Mouse (Mus musculus) intestine, embryonic 14.5 days (tissue): ENCODE data around the gene Ifi203. TPM values are rescaled to one million over a fixed set of nuclear protein-coding genes. Genes with fewer than 3 reads are reported as not detected.
"Not testable (repeated sequence)": the region's sequence is repeated elsewhere in the genome, so short reads cannot be mapped to it uniquely, and the experiment has no call there.

ENCODE experiments used
- ATAC-seq: fragments of 200-750 bp; cut with Nextera tagmentation; replicated peaks from 2 replicates; pipeline ENCODE4 v1.8.0; 2017; ENCODE audit warnings: low read depth, moderate number of reproducible peaks, moderate TSS enrichment, moderate library complexity; ENCODE audit not compliant: low FRiP score, low TSS enrichment
- DNase-seq: peaks from one replicate; pipeline ENCODE4 v3.0.0-alpha.2; 2018; ENCODE audit warnings: low spot score
- H3K27ac ChIP-seq: fragments of 300-500 bp; sonication (generic); 2 replicates; pipeline ENCODE4 v1.5.1; 2014; ENCODE audit warnings: low read depth, mild to moderate bottlenecking, control low read depth
- H3K27me3 ChIP-seq: fragments of 300-500 bp; sonication (generic); replicated peaks from 2 replicates; pipeline ENCODE4 v1.6.1; 2014; ENCODE audit warnings: low read length, control low read depth; ENCODE audit not compliant: control insufficient read depth, insufficient read depth
- H3K36me3 ChIP-seq: fragments of 300-500 bp; sonication (generic); 2 replicates; pipeline ENCODE4 v1.6.1; 2014; ENCODE audit warnings: low read length, control low read depth; ENCODE audit not compliant: control insufficient read depth, insufficient read depth
- H3K4me1 ChIP-seq: fragments of 300-500 bp; sonication (generic); replicated peaks from 2 replicates; pipeline ENCODE4 v1.6.1; 2014; ENCODE audit warnings: low read length, control low read depth, mixed read lengths; ENCODE audit not compliant: control insufficient read depth, insufficient read depth
- H3K4me2 ChIP-seq: fragments of 300-500 bp; sonication (generic); 2 replicates; pipeline ENCODE4 v1.6.1; 2014; ENCODE audit warnings: low read length
- H3K4me3 ChIP-seq: fragments of 300-500 bp; sonication (generic); 2 replicates; pipeline ENCODE4 v1.5.1; 2014; ENCODE audit warnings: low read depth, low read length, control low read depth, mixed read lengths
- H3K9ac ChIP-seq: fragments of 300-500 bp; sonication (generic); 2 replicates; pipeline ENCODE4 v1.6.1; 2014; ENCODE audit warnings: mild to moderate bottlenecking, low read length
- H3K9me3 ChIP-seq: fragments of 300-500 bp; sonication (generic); 2 replicates; pipeline ENCODE4 v1.6.1; 2016; ENCODE audit warnings: low read length, control low read depth; ENCODE audit not compliant: control insufficient read depth
- WGBS: fragments of 180-500 bp; shearing (Covaris S2); extraction: QIAGEN DNeasy Blood & Tissue Kit; methylation state at CpG from one replicate; pipeline ENCODE4 v1.1.7; 2014; 5-methylcytosine and 5-hydroxymethylcytosine counted together
- polyA plus RNA-seq: library from polyadenylated mRNA; unstranded; fragments of >200 nt; fragmentation: Nextera tagmentation; extraction: Ambion mirVana; gene quantifications from 2 replicates; pipeline ENCODE4 v1.2.1, GENCODE M21; 2014

The Ifi203 gene
- polyA plus RNA-seq, 1 experiment from 2014 or later, result 1.5 TPM

DNA sequence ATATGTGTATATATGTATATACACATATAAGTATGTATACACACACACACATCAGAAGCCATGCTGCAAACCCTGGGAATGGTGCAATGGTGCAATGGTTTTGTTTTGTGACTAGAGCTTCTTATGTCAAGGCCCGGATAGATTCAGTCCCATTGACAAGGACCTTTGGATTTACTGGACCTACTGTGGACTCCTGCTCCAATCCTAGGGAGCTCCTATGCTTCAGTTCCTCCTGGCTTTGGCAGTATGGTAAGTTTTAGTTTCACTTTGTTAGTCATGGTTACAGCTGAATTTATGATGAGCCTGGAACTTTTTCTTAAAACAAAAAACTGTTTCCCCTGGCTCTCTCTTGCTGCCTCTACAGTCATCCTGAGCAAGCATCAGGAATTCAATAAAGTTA is 65.3 kb downstream of the Ifi203 start:
- H3K27me3 ChIP-seq, H3K4me1 ChIP-seq, H3K4me2 ChIP-seq, H3K9me3 ChIP-seq, DNase-seq, H3K27ac ChIP-seq, H3K4me3 ChIP-seq, H3K9ac ChIP-seq, ATAC-seq, H3K36me3 ChIP-seq: not testable (repeated sequence)
- WGBS, result 91% methylated on average over 1 of the region's 1 CpGs

Other genes with a start within 250 kb of the Ifi203 start
- 1.2 and 1.6 TPM in 2 replicates for gene Ifi207, start 200.9 kb downstream of the Ifi203 start, polyA plus RNA-seq
- gene Ifi204, start 175.7 kb downstream of the Ifi203 start, polyA plus RNA-seq, result 1.3 and 2.1 TPM in 2 replicates
- 0.64 and 0.83 TPM in 2 replicates for gene Ifi211, start 29.6 kb downstream of the Ifi203 start, polyA plus RNA-seq
- gene Mndal, start 181 bp downstream of the Ifi203 start, polyA plus RNA-seq, result 2.0 and 3.0 TPM in 2 replicates
- not detected in 2 replicates for gene Ifi202b, start 40.1 kb upstream of the Ifi203 start, polyA plus RNA-seq
- 0.69 and 0.88 TPM in 2 replicates for gene Ifi205, start 89.1 kb upstream of the Ifi203 start, polyA plus RNA-seq
- 0.07 and 0.08 TPM in 2 replicates for gene Olfr433, start 98.0 kb upstream of the Ifi203 start, polyA plus RNA-seq
- not detected in 2 replicates for gene Olfr432, start 106.5 kb upstream of the Ifi203 start, polyA plus RNA-seq
- gene Olfr430, start 123.9 kb upstream of the Ifi203 start, polyA plus RNA-seq, result not detected in 2 replicates
- not detected in 2 replicates for gene Olfr429, start 141.7 kb upstream of the Ifi203 start, polyA plus RNA-seq
- not detected in 2 replicates for gene Olfr427, start 154.2 kb upstream of the Ifi203 start, polyA plus RNA-seq
- not detected in 2 replicates for gene Olfr231, start 178.5 kb upstream of the Ifi203 start, polyA plus RNA-seq
- gene Olfr424, start 188.8 kb upstream of the Ifi203 start, polyA plus RNA-seq, result not detected in 2 replicates
- not detected in 2 replicates for gene Olfr420, start 213.0 kb upstream of the Ifi203 start, polyA plus RNA-seq
- 0.68 and 0.79 TPM in 2 replicates for gene Spta1, start 230.1 kb upstream of the Ifi203 start, polyA plus RNA-seq